ENCODE assay signal across 10 mouse cellular contexts in the genomic region with DNA sequence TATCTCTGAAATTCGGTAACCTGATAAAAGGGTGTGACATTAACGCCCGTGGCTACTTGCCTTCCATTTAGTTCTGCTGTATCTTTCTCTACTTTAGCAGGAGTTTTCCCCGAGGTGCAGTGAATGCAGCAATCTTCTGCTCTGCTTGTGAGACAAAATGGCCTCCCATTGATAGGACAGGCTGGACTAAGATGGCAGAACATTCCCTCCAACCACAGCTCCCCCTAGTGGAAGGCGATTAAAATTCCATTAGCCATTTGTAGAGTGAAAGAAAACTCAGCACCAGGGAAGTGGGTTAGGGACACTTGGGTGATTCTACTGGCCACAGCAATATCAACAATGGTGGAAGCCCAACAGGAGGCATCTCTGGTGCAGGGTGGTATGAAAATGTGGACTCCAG. TPM values are rescaled to one million over a fixed set of nuclear protein-coding genes. Genes with fewer than 3 reads are reported as not detected.
DNase-seq lines count a peak whose midpoint lies in the region; ATAC-seq lines count a peak whose summit lies in the region.
"Had no signal": no experiment of that assay in that cellular context is flagged by ENCODE, and none has a peak within 500 bp of the region (broad histone marks: within the 10 kb centered on the region; RNA-seq: fewer than 3 reads in every experiment).

No protein-coding gene starts in this region.

- no peak for ATAC-seq in kidney, embryonic 16.5 days (ENCODE audit: low FRiP score, low TSS enrichment)

- no peak overlapping the region for H3K4me2 ChIP-seq in kidney, embryonic 16.5 days (replicated peaks; ENCODE audit: low read depth, low read length)
- H3K4me2 ChIP-seq: lung, embryonic 15.5 days had no signal

- no peaks in the 10 kb centered on the region for H3K4me1 ChIP-seq in kidney, embryonic 16.5 days (ENCODE audit: insufficient read depth, low read length)

- no peak overlapping the region for H3K4me3 ChIP-seq in kidney, embryonic 16.5 days (ENCODE audit: low read length)
- H3K4me3 ChIP-seq: lung, embryonic 15.5 days had no signal

- no peaks in the 10 kb centered on the region for H3K27me3 ChIP-seq in kidney, embryonic 16.5 days (ENCODE audit: insufficient read depth, low read length)
- H3K27me3 ChIP-seq: lung, embryonic 15.5 days had no signal

- 85% methylated on average over 5 of the region's 5 CpGs for WGBS in kidney, embryonic 16.5 days

- no peak overlapping the region for H3K9ac ChIP-seq in kidney, embryonic 16.5 days (replicated peaks; ENCODE audit: low read length)
- H3K9ac ChIP-seq: lung, embryonic 15.5 days had no signal

- H3K9me3 ChIP-seq in kidney, embryonic 16.5 days (ENCODE audit: low read length), result no peaks in the 10 kb centered on the region
- H3K9me3 ChIP-seq: lung, embryonic 15.5 days had no signal

- H3K36me3 ChIP-seq in kidney, embryonic 16.5 days (ENCODE audit: insufficient read depth, low read length), result peaks cover 6% of the 10 kb centered on the region; the same call in 1 of the 2 replicates

- H3K27ac ChIP-seq in kidney, embryonic 16.5 days (ENCODE audit: low read length), result no peak overlapping the region

- peak; percentile 60 for DNase-seq in adrenal gland, postnatal 10 days
- DNase-seq in adrenal gland, adult 8-10 months, result no peak
- DNase-seq in layer of hippocampus, adult 9-11 months, result peak; percentile 19
- DNase-seq in layer of hippocampus, postnatal 36 days, result no peak
- DNase-seq in MEL-GATA-1-ER (ENCODE audit: extremely low read depth, low read depth), result peak; percentile 45
- DNase-seq in layer of hippocampus, postnatal 25 days (ENCODE audit: extremely low spot score in 1 of 2, low spot score in 1 of 2), result peak; percentile 3 to 36
- peak; percentile 56 for DNase-seq in thymus, postnatal 4 days

RNA-seq across cellular contexts. Expression of a gene that starts 6.9 kb away (rescaled TPM):
- total RNA-seq in adrenal gland, postnatal 10 days (2021), result 10 to 100 TPM; 15.1 to 16.1 TPM
- 10 to 100 TPM; 29.9 to 72.1 (median 53.2) TPM for total RNA-seq in adrenal gland, adult 8-10 months (2022)
- 1 to 10 TPM; 6.7 to 7.4 TPM for total RNA-seq in layer of hippocampus, postnatal 36 days (2021)
- total RNA-seq in layer of hippocampus, postnatal 25 days (2021), result 1 to 10 TPM; 8.1 to 9.5 TPM
- polyA plus RNA-seq in kidney, embryonic 16.5 days (2015; fragmentation: Nextera tagmentation; extraction: Ambion mirVana), result 0.54 and 0.62 TPM in 2 replicates

RNA-seq across cellular contexts. Expression of a gene that starts 33.8 kb away (rescaled TPM):
- total RNA-seq in adrenal gland, postnatal 10 days (2021), result 10 to 100 TPM; 22.5 to 24.4 TPM
- total RNA-seq in adrenal gland, adult 8-10 months (2022), result 10 to 100 TPM; 12.6 to 26.3 (median 19.7) TPM
- 10 to 100 TPM; 33.6 to 36.6 TPM for total RNA-seq in layer of hippocampus, postnatal 36 days (2021)
- total RNA-seq in layer of hippocampus, postnatal 25 days (2021), result 10 to 100 TPM; 32.8 to 34.8 TPM
- 6.1 and 6.6 TPM in 2 replicates for polyA plus RNA-seq in kidney, embryonic 16.5 days (2015; fragmentation: Nextera tagmentation; extraction: Ambion mirVana)

RNA-seq across cellular contexts. Expression of a gene that starts 39.7 kb away (rescaled TPM):
- total RNA-seq in adrenal gland, postnatal 10 days (2021), result not detected
- not detected for total RNA-seq in adrenal gland, adult 8-10 months (2022)
- not detected for total RNA-seq in layer of hippocampus, postnatal 36 days (2021)
- not detected for total RNA-seq in layer of hippocampus, postnatal 25 days (2021)
- not detected in 2 replicates for polyA plus RNA-seq in kidney, embryonic 16.5 days (2015; fragmentation: Nextera tagmentation; extraction: Ambion mirVana)
- polyA plus RNA-seq: gonadal fat pad, adult 2 months; lung, embryonic 15.5 days had no signal

RNA-seq across cellular contexts. Expression of a gene that starts 50.2 kb away (rescaled TPM):
- total RNA-seq in adrenal gland, postnatal 10 days (2021), result not detected
- not detected for total RNA-seq in adrenal gland, adult 8-10 months (2022)
- total RNA-seq in layer of hippocampus, postnatal 36 days (2021), result not detected
- total RNA-seq in layer of hippocampus, postnatal 25 days (2021), result not detected
- not detected in 2 replicates for polyA plus RNA-seq in kidney, embryonic 16.5 days (2015; fragmentation: Nextera tagmentation; extraction: Ambion mirVana)
- polyA plus RNA-seq: gonadal fat pad, adult 2 months; lung, embryonic 15.5 days had no signal

Comparison
In these comparisons a context has a peak if more than half of its experiments do, and no peak if none do; other contexts are left out.
1. DNase-seq: peak in adrenal gland, postnatal 10 days (single experiment), layer of hippocampus, adult 9-11 months (single experiment), MEL-GATA-1-ER (single experiment), layer of hippocampus, postnatal 25 days (2 of 2) and thymus, postnatal 4 days (single experiment); none in adrenal gland, adult 8-10 months (single experiment) and layer of hippocampus, postnatal 36 days (0 of 2).